Mouse (Mus musculus) heart, adult 2 months (tissue): ENCODE results near the gene Ucp2. TPM values are rescaled to one million over a fixed set of nuclear protein-coding genes. Genes with fewer than 3 reads are reported as not detected.

ENCODE experiments used
- DNase-seq, 2 experiments: peaks; one replicate each; pipeline ENCODE4 v3.0.0; 2021
- H3K27ac ChIP-seq: fragments of 200-600 bp; 2 replicates; pipeline ENCODE4 v1.8.1; 2022
- H3K27me3 ChIP-seq: fragments of 200-500 bp; 2 replicates; pipeline ENCODE4 v1.6.1; 2012; ENCODE audit warnings: mild to moderate bottlenecking, low read length, inconsistent platforms, mixed read lengths; ENCODE audit not compliant: control insufficient read depth, insufficient read depth
- H3K36me3 ChIP-seq: fragments of 200-500 bp; 2 replicates; pipeline ENCODE4 v1.6.1; 2012; ENCODE audit warnings: low read length, inconsistent platforms; ENCODE audit not compliant: control insufficient read depth, insufficient read depth
- H3K4me1 ChIP-seq: fragments of 200-500 bp; 2 replicates; pipeline ENCODE4 v1.6.1; 2011; ENCODE audit warnings: low read length; ENCODE audit not compliant: control insufficient read depth, insufficient read depth
- H3K4me3 ChIP-seq: fragments of 200-600 bp; 2 replicates; pipeline ENCODE4 v1.8.1; 2022
- H3K79me2 ChIP-seq: fragments of 200-500 bp; replicated peaks from 2 replicates; pipeline ENCODE4 v1.6.1; 2012; ENCODE audit warnings: mild to moderate bottlenecking, inconsistent platforms, low read length, moderate library complexity, mixed read lengths; ENCODE audit not compliant: control insufficient read depth, insufficient read depth
- H3K9ac ChIP-seq: fragments of 200-500 bp; 2 replicates; pipeline ENCODE4 v1.6.1; 2012; ENCODE audit warnings: low read depth, mild to moderate bottlenecking, control low read depth, inconsistent platforms, low read length, mixed read lengths
- CTCF ChIP-seq: fragments of 200-600 bp; IDR thresholded peaks from 2 replicates; pipeline ENCODE4 v1.8.1; 2022; ENCODE audit warnings: antibody characterized with exemption, mild to moderate bottlenecking, moderate library complexity
- EP300 ChIP-seq: fragments of 200-500 bp; IDR thresholded peaks from 2 replicates; pipeline ENCODE4 v1.6.1; 2011; ENCODE audit warnings: low read depth, low read length, control low read depth; ENCODE audit not compliant: insufficient read depth
- POLR2A ChIP-seq: fragments of 200-500 bp; IDR thresholded peaks from 2 replicates; pipeline ENCODE4 v1.6.1; 2011; ENCODE audit warnings: mild to moderate bottlenecking, low read depth, low read length, control low read depth; ENCODE audit not compliant: insufficient read depth
- WGBS: fragments of 180-500 bp; shearing (Covaris S2); methylation state at CpG from one replicate; pipeline ENCODE4 v1.1.7; 2018; 5-methylcytosine and 5-hydroxymethylcytosine counted together
- intact Hi-C: fragments of 180-260 bp; cut with DNase I; formaldehyde crosslinking; loops from one replicate; pipeline ENCODE4 v1.15.1; 2025
- polyA plus RNA-seq: library from polyadenylated mRNA; depleted of rRNA; stranded (reverse); fragments of >200 nt; gene quantifications from 2 replicates; pipeline ENCODE4 v1.2.3, GENCODE M21; 2012
- total RNA-seq, 2 experiments: library from RNA; stranded (reverse); gene quantifications; 2 replicates each; pipeline ENCODE4 v1.2.3; 2021

Ucp2 gene
- total and polyA plus RNA-seq, 3 experiments, result 193 to 496 (median 245) TPM

GRCm38 (mm10) chr7:100494415-100494831, 1.3 kb downstream of the Ucp2 start:
- Histone ChIP-seq H3K79me2 (no peaks in the 10 kb centered on the region), H3K27me3 (no peaks in the 10 kb centered on the region), H3K36me3 (0 out of 2 replicates have a peak, but pooled peaks cover 2% of the 10 kb centered on the region), H3K27ac (peak overlapping the region; percentile 85), H3K9ac (peak overlapping the region; percentile 75), H3K4me1 (peaks cover 12% of the 10 kb centered on the region), H3K4me3 (peak overlapping the region; percentile 66)
- DNase-seq, result peak in 1 of 2 experiments; percentile 44
- intact Hi-C loops, result no loop called here
- TF ChIP-seq EP300 (no peak), POLR2A (no peak)
- WGBS, result 71% methylated on average over 7 of the region's 7 CpGs

GRCm38 (mm10) chr7:100495042-100495441, 1.9 kb downstream of the Ucp2 start:
- peak overlapping the region; percentile 58 for H3K9ac ChIP-seq
- intact Hi-C loops, result no loop called here
- TF ChIP-seq POLR2A (no peak), CTCF (no peak), EP300 (no peak)
- H3K27me3 ChIP-seq, result no peaks in the 10 kb centered on the region
- H3K79me2 ChIP-seq, result no peaks in the 10 kb centered on the region
- H3K27ac ChIP-seq, result peak overlapping the region; percentile 78
- peak overlapping the region; percentile 34 for H3K4me3 ChIP-seq
- DNase-seq, result no peak
- H3K4me1 ChIP-seq, result peaks cover 12% of the 10 kb centered on the region
- WGBS, result 27% methylated on average over 8 of the region's 8 CpGs
- 0 out of 2 replicates have a peak, but pooled peaks cover 2% of the 10 kb centered on the region for H3K36me3 ChIP-seq

- 0 out of 2 replicates have a peak, but pooled peaks cover 2% of the 10 kb centered on the region for H3K36me3 ChIP-seq
- peak; percentile 77 to 89 for DNase-seq
- intact Hi-C loops, result no loop called here
- H3K27ac ChIP-seq, result peak overlapping the region; percentile 78
- peak overlapping the region; percentile 34 for H3K4me3 ChIP-seq
- no peaks in the 10 kb centered on the region for H3K27me3 ChIP-seq
- peak overlapping the region; percentile 58 for H3K9ac ChIP-seq
- H3K4me1 ChIP-seq, result peaks cover 12% of the 10 kb centered on the region
- TF ChIP-seq POLR2A, result peak; percentile 53
- peak; percentile 81; the same call in 1 of the 2 replicates for TF ChIP-seq EP300
- peak; percentile 27; the same call in 1 of the 2 replicates for TF ChIP-seq CTCF
- 11% methylated on average over 11 of the region's 11 CpGs for WGBS
- no peaks in the 10 kb centered on the region for H3K79me2 ChIP-seq
Observed at GRCm38 (mm10) chr7:100495581-100496251, 2.6 kb downstream of the Ucp2 start.

GRCm38 (mm10) chr7:100496371-100496770, 3.2 kb downstream of the Ucp2 start:
- DNase-seq, result no peak
- 0 out of 2 replicates have a peak, but pooled peaks cover 2% of the 10 kb centered on the region for H3K36me3 ChIP-seq
- H3K4me1 ChIP-seq, result peaks cover 12% of the 10 kb centered on the region
- H3K4me3 ChIP-seq, result no peak overlapping the region
- TF ChIP-seq POLR2A (no peak), CTCF (no peak), EP300 (no peak)
- intact Hi-C loops, result no loop called here
- peak overlapping the region; percentile 78 for H3K27ac ChIP-seq
- 47% methylated on average over 6 of the region's 6 CpGs for WGBS
- no peaks in the 10 kb centered on the region for H3K27me3 ChIP-seq
- H3K9ac ChIP-seq, result no peak overlapping the region
- H3K79me2 ChIP-seq, result no peaks in the 10 kb centered on the region

GRCm38 (mm10) chr7:100496791-100497190, 3.7 kb downstream of the Ucp2 start:
- no peaks in the 10 kb centered on the region for H3K27me3 ChIP-seq
- H3K36me3 ChIP-seq, result 0 out of 2 replicates have a peak, but pooled peaks cover 2% of the 10 kb centered on the region
- H3K4me3 ChIP-seq, result no peak overlapping the region
- intact Hi-C loops, result no loop called here
- no peak for DNase-seq
- peak overlapping the region; percentile 78; the same call in 1 of the 2 replicates for H3K27ac ChIP-seq
- peaks cover 12% of the 10 kb centered on the region for H3K4me1 ChIP-seq
- H3K9ac ChIP-seq, result no peak overlapping the region
- no peaks in the 10 kb centered on the region for H3K79me2 ChIP-seq
- WGBS, result 97% methylated on average over 9 of the region's 9 CpGs
- TF ChIP-seq EP300, result no peak
- TF ChIP-seq CTCF, result no peak
- TF ChIP-seq POLR2A, result no peak

GRCm38 (mm10) chr7:100497402-100497801, 4.3 kb downstream of the Ucp2 start:
- Histone ChIP-seq H3K9ac (no peak overlapping the region), H3K4me3 (no peak overlapping the region), H3K4me1 (peaks cover 12% of the 10 kb centered on the region), H3K36me3 (0 out of 2 replicates have a peak, but pooled peaks cover 2% of the 10 kb centered on the region), H3K27me3 (no peaks in the 10 kb centered on the region), H3K79me2 (no peaks in the 10 kb centered on the region), H3K27ac (no peak overlapping the region)
- WGBS, result 77% methylated on average over 4 of the region's 4 CpGs
- DNase-seq, result no peak
- TF ChIP-seq EP300, result no peak
- TF ChIP-seq CTCF, result no peak
- no peak for TF ChIP-seq POLR2A
- intact Hi-C loops, result no loop called here
